Mouse (Mus musculus) c-Kit-positive CD71-negative TER-119-negative erythroid progenitor cells, embryonic 14.5 days (primary cell): ENCODE results near the gene Gm49337.

ENCODE experiments used
- DNase-seq: peaks from one replicate; pipeline ENCODE4 v3.0.0-alpha.2; 2013; ENCODE audit warnings: low read depth

Gene Gm49337

DNA sequence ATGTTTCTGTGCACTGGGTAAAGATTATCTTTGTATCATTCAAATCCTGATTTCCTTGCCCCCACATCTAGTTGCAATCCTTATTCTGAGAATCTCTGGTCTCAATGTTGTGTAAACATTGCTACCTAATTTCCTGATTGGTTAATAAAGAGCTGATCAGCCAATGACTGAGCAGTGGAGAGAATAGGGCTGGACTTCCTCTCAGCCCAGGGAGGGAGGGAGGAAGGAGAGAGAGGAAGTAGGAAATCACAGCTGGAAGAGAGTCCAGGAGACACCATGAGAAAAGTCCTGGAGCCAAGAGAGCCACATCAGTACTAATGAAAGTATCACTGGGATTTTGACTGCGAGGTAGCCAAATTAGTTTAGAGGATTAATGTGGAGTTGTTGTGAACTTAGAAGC, 163.1 kb downstream of the Gm49337 start:
- no peak for DNase-seq

DNA sequence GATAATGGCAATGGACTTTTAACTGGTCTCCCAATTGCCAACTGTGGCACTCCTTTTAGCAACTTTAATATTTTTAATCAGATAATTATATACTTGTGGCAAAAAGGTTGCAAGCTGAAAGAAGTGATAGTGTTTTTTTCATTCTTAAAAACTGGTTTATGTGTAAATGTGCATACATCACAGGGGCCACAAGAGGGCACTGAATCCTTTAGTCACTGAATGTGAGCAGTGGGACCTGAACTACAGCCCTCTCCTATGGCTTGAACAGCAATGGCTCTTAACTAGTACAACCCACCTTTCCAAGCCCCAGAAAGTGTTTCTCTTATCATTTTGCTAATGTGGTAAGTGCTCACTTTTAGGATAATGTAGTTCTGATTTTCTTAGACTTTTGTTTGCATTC, 168.9 kb downstream of the Gm49337 start:
- DNase-seq = peak; percentile 37
